Mouse (Mus musculus) kidney, adult 11 months (tissue): ENCODE data around the gene Abt1.

ENCODE experiments used
- DNase-seq: peaks from one replicate; pipeline ENCODE4 v3.0.0; 2022

Abt1 gene

GRCm38 (mm10) chr13:23423286-23424051 lies at the start of gene Abt1:
Abt1 (minus strand) TSS chr13:23423866.
- peak; percentile 83 for DNase-seq

- DNase-seq = peak; percentile 51
Observed at GRCm38 (mm10) chr13:23466911-23467310, 43.2 kb upstream of the Abt1 start.

- no peak for DNase-seq
Observed at GRCm38 (mm10) chr13:23466306-23466705, 42.6 kb upstream of the Abt1 start.

- DNase-seq = no peak
Observed at GRCm38 (mm10) chr13:23465600-23466109, 42.0 kb upstream of the Abt1 start, which contains the start of gene Btn1a1. Btn1a1 (minus strand) TSS chr13:23465901.

- no peak for DNase-seq
Observed at GRCm38 (mm10) chr13:23464841-23465366, 41.2 kb upstream of the Abt1 start.

- DNase-seq = peak; percentile 7
Observed at GRCm38 (mm10) chr13:23464224-23464637, 40.6 kb upstream of the Abt1 start.

GRCm38 (mm10) chr13:23463381-23464223 lies 39.9 kb upstream of the Abt1 start:
- peak; percentile 36 for DNase-seq

- no peak for DNase-seq
Observed at GRCm38 (mm10) chr13:23462669-23463068, 39.0 kb upstream of the Abt1 start.

GRCm38 (mm10) chr13:23462063-23462462 lies 38.4 kb upstream of the Abt1 start:
- no peak for DNase-seq

GRCm38 (mm10) chr13:23459264-23459846 lies 35.7 kb upstream of the Abt1 start:
- no peak for DNase-seq

- no peak for DNase-seq
Observed at GRCm38 (mm10) chr13:23453926-23454325, 30.3 kb upstream of the Abt1 start.

GRCm38 (mm10) chr13:23453362-23453862 lies 29.7 kb upstream of the Abt1 start:
- DNase-seq = peak; percentile 75

- peak; percentile 71 for DNase-seq
Observed at GRCm38 (mm10) chr13:23450398-23450797, 26.7 kb upstream of the Abt1 start.

- DNase-seq = no peak
Observed at GRCm38 (mm10) chr13:23449235-23450095, 25.8 kb upstream of the Abt1 start.

GRCm38 (mm10) chr13:23448758-23449157 lies 25.1 kb upstream of the Abt1 start:
- no peak for DNase-seq

- DNase-seq = peak; percentile 79
Observed at GRCm38 (mm10) chr13:23446498-23446952, 22.9 kb upstream of the Abt1 start.

GRCm38 (mm10) chr13:23445561-23446320 lies 22.1 kb upstream of the Abt1 start:
- DNase-seq = peak; percentile 85

GRCm38 (mm10) chr13:23445156-23445555 lies 21.5 kb upstream of the Abt1 start:
- no peak for DNase-seq

- no peak for DNase-seq
Observed at GRCm38 (mm10) chr13:23444451-23444850, 20.8 kb upstream of the Abt1 start.

GRCm38 (mm10) chr13:23439901-23440300 lies 16.2 kb upstream of the Abt1 start:
- no peak for DNase-seq

GRCm38 (mm10) chr13:23438521-23438920 lies 14.9 kb upstream of the Abt1 start:
- DNase-seq = no peak
